Mouse (Mus musculus): ENCODE results near the gene Col23a1. TPM values are rescaled to one million over a fixed set of nuclear protein-coding genes. Genes with fewer than 3 reads are reported as not detected.
"Not testable (repeated sequence)": the region's sequence is repeated elsewhere in the genome, so short reads cannot be mapped to it uniquely, and the experiment has no call there.

Col23a1 gene
- polyA plus RNA-seq, 1 experiment from 2014 or later: 10.7 TPM

DNA sequence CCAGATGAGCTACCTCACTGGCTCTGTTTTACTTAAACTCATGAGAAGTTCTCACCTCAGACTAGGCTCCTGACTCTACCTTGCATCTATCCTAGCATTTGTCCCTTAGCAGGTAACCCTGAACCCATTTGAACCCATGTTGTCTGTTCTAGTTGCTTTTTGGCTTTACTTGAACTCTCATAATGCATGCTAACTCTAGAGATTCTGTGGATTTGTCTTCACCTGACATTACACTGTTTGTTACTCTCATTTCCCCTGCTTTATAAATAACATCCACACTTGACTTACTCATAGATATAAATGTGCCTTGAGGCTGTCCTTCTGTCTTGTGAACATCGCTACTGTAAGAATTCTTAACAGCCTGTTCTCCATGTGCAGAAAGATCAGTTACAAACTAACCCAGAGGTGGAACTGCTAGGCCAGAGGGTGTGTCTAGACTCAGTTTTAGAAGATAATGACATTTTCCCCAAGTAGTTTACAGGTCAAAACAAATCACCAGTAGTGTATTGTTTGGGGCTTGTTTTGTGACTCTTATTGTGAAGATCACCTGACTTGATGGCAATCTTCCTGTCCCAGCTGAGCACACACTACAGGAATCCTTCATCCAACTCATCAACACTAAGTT lies 305.9 kb downstream of the Col23a1 start:
- H3K4me2 ChIP-seq (replicated peaks): no peak overlapping the region
- WGBS: 86% methylated on average over 1 of the region's 1 CpGs
- ATAC-seq (ENCODE audit: low FRiP score): no peak

DNA sequence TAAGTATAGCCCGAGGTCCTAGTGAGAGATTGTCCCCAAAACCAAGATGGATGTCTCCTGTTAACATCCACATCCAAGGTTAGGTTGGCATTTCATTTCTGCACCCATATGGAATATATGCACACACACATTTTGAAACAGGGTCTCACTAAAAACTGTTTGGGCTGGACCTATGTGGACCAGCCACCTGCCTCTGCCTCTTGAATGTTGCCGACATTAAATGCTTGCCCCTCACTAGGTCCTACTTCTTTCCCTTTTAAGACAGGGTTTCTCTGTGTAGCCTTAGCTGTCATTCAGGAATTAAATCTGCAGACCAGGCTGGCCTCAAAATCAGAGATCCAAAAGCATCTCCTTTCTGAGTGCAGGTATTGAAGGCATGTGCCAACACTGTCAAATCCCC lies 307.8 kb downstream of the Col23a1 start:
- ATAC-seq (ENCODE audit: low FRiP score): no peak
- WGBS: 72% methylated on average over 2 of the region's 2 CpGs

More for the DNA sequence above, 305.9 kb downstream of the Col23a1 start:
- no peak overlapping the region for H3K27ac ChIP-seq
- H3K4me3 ChIP-seq (replicated peaks; ENCODE audit: low read length): no peak overlapping the region
- H3K4me1 ChIP-seq (replicated peaks; ENCODE audit: control insufficient read depth, insufficient read depth, low read length): no peaks in the 10 kb centered on the region
- peaks cover 100% of the 10 kb centered on the region for H3K36me3 ChIP-seq (replicated peaks; ENCODE audit: control insufficient read depth, insufficient read depth)
- H3K27me3 ChIP-seq (ENCODE audit: control insufficient read depth, insufficient read depth, low read length): no peaks in the 10 kb centered on the region
- DNase-seq (ENCODE audit: low spot score): no peak
- no peak overlapping the region for H3K9ac ChIP-seq
- H3K9me3 ChIP-seq (ENCODE audit: control insufficient read depth, low read length): no peaks in the 10 kb centered on the region

GRCm38 (mm10) chr11:51602253-51602652 lies 312.5 kb downstream of the Col23a1 start:
- no peak for DNase-seq (ENCODE audit: low spot score)
- peaks cover 82% of the 10 kb centered on the region for H3K36me3 ChIP-seq (replicated peaks; ENCODE audit: control insufficient read depth, insufficient read depth)
- no peak overlapping the region for H3K9ac ChIP-seq
- no peak overlapping the region for H3K4me3 ChIP-seq (replicated peaks; ENCODE audit: low read length)
- no peak for ATAC-seq (ENCODE audit: low FRiP score)
- H3K9me3 ChIP-seq (ENCODE audit: control insufficient read depth, low read length): no peaks in the 10 kb centered on the region
- WGBS: 94% methylated on average over 3 of the region's 3 CpGs
- no peak overlapping the region for H3K27ac ChIP-seq
- no peaks in the 10 kb centered on the region for H3K27me3 ChIP-seq (ENCODE audit: control insufficient read depth, insufficient read depth, low read length)
- peaks cover 22% of the 10 kb centered on the region for H3K4me1 ChIP-seq (replicated peaks; ENCODE audit: control insufficient read depth, insufficient read depth, low read length)
- no peak overlapping the region for H3K4me2 ChIP-seq (replicated peaks)

More for the DNA sequence above, 307.8 kb downstream of the Col23a1 start:
- Histone ChIP-seq H3K27me3 (ENCODE audit: control insufficient read depth, insufficient read depth, low read length) (no peaks in the 10 kb centered on the region), H3K9me3 (ENCODE audit: control insufficient read depth, low read length) (no peaks in the 10 kb centered on the region), H3K36me3 (replicated peaks; ENCODE audit: control insufficient read depth, insufficient read depth) (peaks cover 100% of the 10 kb centered on the region), H3K4me1 (replicated peaks; ENCODE audit: control insufficient read depth, insufficient read depth, low read length) (no peaks in the 10 kb centered on the region), H3K4me3 (replicated peaks; ENCODE audit: low read length) (no peak overlapping the region), H3K9ac (no peak overlapping the region), H3K4me2 (replicated peaks) (no peak overlapping the region), H3K27ac (no peak overlapping the region)
- DNase-seq (ENCODE audit: low spot score): no peak

DNA sequence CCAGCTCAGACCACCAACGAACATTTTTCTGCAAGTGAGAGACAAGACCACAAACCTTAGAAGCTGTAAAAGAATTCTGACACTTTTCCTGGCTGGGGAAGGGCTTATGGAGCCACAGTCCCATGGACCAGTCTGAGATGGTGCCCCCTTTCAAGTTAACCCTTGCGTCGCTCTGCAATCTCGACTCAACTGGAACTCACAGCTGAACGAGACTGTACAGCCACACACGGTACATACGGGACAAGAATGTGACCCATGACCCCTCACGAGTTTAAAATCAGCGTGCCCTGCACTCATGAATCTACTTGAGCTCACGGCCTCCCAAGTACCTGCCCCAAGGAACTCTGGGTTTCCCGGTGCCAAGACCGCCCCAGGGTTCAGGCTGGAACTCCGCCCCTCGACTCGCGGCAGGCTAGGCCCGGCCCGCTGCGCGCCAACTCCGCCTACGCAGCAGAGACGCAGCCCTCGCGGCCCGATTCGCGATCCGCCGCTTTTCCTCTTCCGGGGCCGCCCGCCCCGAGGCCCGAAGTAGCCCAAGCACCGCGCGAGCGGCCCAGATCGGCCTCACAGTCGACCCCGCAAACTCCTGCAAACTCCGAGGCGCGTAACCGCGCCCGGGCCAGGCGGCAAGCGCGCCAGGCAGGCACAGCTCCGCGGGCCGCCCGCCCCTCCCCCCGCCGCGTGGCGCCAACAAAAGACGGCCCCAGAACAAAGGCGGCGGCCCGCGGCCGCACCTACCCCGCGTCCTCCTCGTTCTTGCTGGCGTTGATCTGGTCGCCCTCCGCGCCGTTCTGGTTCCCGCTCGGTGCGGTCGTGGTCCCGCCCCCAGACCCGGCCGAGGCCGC lies 316.1 kb downstream of the Col23a1 start:
- ATAC-seq (ENCODE audit: low FRiP score) (peak; percentile 54), DNase-seq (ENCODE audit: low spot score) (peak; percentile 75)
- Histone ChIP-seq H3K27ac (peak overlapping the region; percentile 94), H3K4me2 (replicated peaks) (peak overlapping the region; percentile 87), H3K4me3 (replicated peaks; ENCODE audit: low read length) (peak overlapping the region; percentile 96), H3K36me3 (replicated peaks; ENCODE audit: control insufficient read depth, insufficient read depth) (peaks cover 46% of the 10 kb centered on the region), H3K4me1 (replicated peaks; ENCODE audit: control insufficient read depth, insufficient read depth, low read length) (peaks cover 26% of the 10 kb centered on the region), H3K27me3 (ENCODE audit: control insufficient read depth, insufficient read depth, low read length) (no peaks in the 10 kb centered on the region), H3K9ac (peak overlapping the region; percentile 98), H3K9me3 (ENCODE audit: control insufficient read depth, low read length) (no peaks in the 10 kb centered on the region)
- WGBS: under 1% methylated on average over 81 of the region's 81 CpGs

DNA sequence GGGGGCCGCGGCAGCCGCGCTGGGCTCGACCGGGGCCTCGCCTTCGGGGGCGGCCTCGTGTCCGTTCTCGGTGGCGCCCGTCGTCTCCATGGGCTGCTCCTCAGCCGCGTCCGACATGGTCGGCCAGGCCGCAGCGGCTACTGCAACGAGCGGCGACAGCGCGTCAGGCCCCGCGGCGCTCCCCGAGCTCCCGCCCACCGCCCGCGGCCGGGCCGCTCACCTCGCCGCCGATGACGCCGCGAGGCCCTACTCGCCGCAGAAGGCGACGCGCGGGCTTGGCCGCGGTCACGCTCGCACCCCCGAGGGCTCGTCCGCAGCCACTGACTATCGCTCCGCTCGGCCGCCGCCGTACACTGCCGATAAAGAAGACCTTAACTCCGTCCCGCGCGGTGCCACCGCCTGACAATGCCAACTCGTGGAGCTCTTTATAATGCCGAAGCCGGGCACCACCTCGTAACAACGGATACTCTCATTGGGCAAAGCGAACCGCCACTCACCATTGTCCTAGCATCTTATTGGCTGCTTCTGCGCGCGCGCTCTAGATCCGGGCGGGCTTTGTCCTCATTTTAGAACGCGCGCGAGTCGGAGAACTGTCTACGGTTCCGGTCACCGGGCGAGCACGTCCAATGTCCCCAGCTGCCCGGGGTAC lies 316.9 kb downstream of the Col23a1 start, which contains the start of gene Hnrnpab:
Gene Hnrnpab (minus strand): TSS at position 401 of the 649 bp plus-strand sequence.
- ATAC-seq (ENCODE audit: low FRiP score) (peak; percentile 95), DNase-seq (ENCODE audit: low spot score) (peak; percentile 99)
- Histone ChIP-seq H3K9ac (peak within 1 kb of the TSS; percentile 98), H3K27me3 (ENCODE audit: control insufficient read depth, insufficient read depth, low read length) (no peaks in the 10 kb centered on the region), H3K4me3 (replicated peaks; ENCODE audit: low read length) (peak within 1 kb of the TSS; percentile 96), H3K4me1 (replicated peaks; ENCODE audit: control insufficient read depth, insufficient read depth, low read length) (peaks cover 26% of the 10 kb centered on the region), H3K36me3 (replicated peaks; ENCODE audit: control insufficient read depth, insufficient read depth) (peaks cover 38% of the 10 kb centered on the region), H3K4me2 (replicated peaks) (peak within 1 kb of the TSS; percentile 87), H3K9me3 (ENCODE audit: control insufficient read depth, low read length) (no peaks in the 10 kb centered on the region), H3K27ac (peak within 1 kb of the TSS; percentile 94)
- under 1% methylated on average over 90 of the region's 91 CpGs for WGBS

GRCm38 (mm10) chr11:51607096-51607738 lies 317.5 kb downstream of the Col23a1 start:
- Histone ChIP-seq H3K9me3 (ENCODE audit: control insufficient read depth, low read length) (no peaks in the 10 kb centered on the region), H3K27me3 (ENCODE audit: control insufficient read depth, insufficient read depth, low read length) (no peaks in the 10 kb centered on the region), H3K4me1 (replicated peaks; ENCODE audit: control insufficient read depth, insufficient read depth, low read length) (peaks cover 26% of the 10 kb centered on the region), H3K36me3 (replicated peaks; ENCODE audit: control insufficient read depth, insufficient read depth) (peaks cover 32% of the 10 kb centered on the region), H3K27ac (peak overlapping the region; percentile 91), H3K4me2 (replicated peaks) (peak overlapping the region; percentile 80), H3K4me3 (replicated peaks; ENCODE audit: low read length) (peak overlapping the region; percentile 96), H3K9ac (peak overlapping the region; percentile 98)
- no peak for DNase-seq (ENCODE audit: low spot score)
- ATAC-seq (ENCODE audit: low FRiP score): peak; percentile 52; the same call in 1 of the 2 replicates
- 10% methylated on average over 15 of the region's 15 CpGs for WGBS

GRCm38 (mm10) chr11:51609266-51609909 lies 319.7 kb downstream of the Col23a1 start:
- no peak overlapping the region for H3K4me2 ChIP-seq (replicated peaks)

GRCm38 (mm10) chr11:51609940-51610339 lies 320.2 kb downstream of the Col23a1 start:
- H3K36me3 ChIP-seq (replicated peaks; ENCODE audit: control insufficient read depth, insufficient read depth): not testable (repeated sequence)

More at GRCm38 (mm10) chr11:51609266-51609909, 319.7 kb downstream of the Col23a1 start:
- Histone ChIP-seq H3K27me3 (ENCODE audit: control insufficient read depth, insufficient read depth, low read length) (no peaks in the 10 kb centered on the region), H3K27ac (no peak overlapping the region), H3K9me3 (ENCODE audit: control insufficient read depth, low read length) (no peaks in the 10 kb centered on the region), H3K4me3 (replicated peaks; ENCODE audit: low read length) (no peak overlapping the region), H3K36me3 (replicated peaks; ENCODE audit: control insufficient read depth, insufficient read depth) (peaks cover 10% of the 10 kb centered on the region), H3K9ac (no peak overlapping the region), H3K4me1 (replicated peaks; ENCODE audit: control insufficient read depth, insufficient read depth, low read length) (peaks cover 16% of the 10 kb centered on the region)
- ATAC-seq (ENCODE audit: low FRiP score) (no peak), DNase-seq (ENCODE audit: low spot score) (no peak)
- 85% methylated on average over 3 of the region's 3 CpGs for WGBS

More at GRCm38 (mm10) chr11:51609940-51610339, 320.2 kb downstream of the Col23a1 start:
- not testable (repeated sequence) for H3K27ac ChIP-seq; H3K4me2 ChIP-seq (replicated peaks); ATAC-seq (ENCODE audit: low FRiP score); H3K9ac ChIP-seq; H3K27me3 ChIP-seq (ENCODE audit: control insufficient read depth, insufficient read depth, low read length); H3K9me3 ChIP-seq (ENCODE audit: control insufficient read depth, low read length); H3K4me3 ChIP-seq (replicated peaks; ENCODE audit: low read length); DNase-seq (ENCODE audit: low spot score)
- WGBS: 92% methylated on average over 5 of the region's 5 CpGs
- peaks cover 11% of the 10 kb centered on the region; the same call in 1 of the 2 replicates for H3K4me1 ChIP-seq (replicated peaks; ENCODE audit: control insufficient read depth, insufficient read depth, low read length)

Measured in hindbrain, embryonic 14.5 days (tissue).